Mouse (Mus musculus): ENCODE results near the gene Plekho2. TPM values are rescaled to one million over a fixed set of nuclear protein-coding genes. Genes with fewer than 3 reads are reported as not detected.

Plekho2 gene
- total RNA-seq, 2 experiments from 2014 or later: 13.3 to 15.3 TPM

- intact Hi-C loops (cut with DNase I): no loop called here
- no peak for DNase-seq
Observed at GRCm38 (mm10) chr9:65558806-65559205, 21.0 kb downstream of the Plekho2 start.

- no peak for DNase-seq
- intact Hi-C loops (cut with DNase I): no loop called here
Observed at GRCm38 (mm10) chr9:65556979-65557378, 22.9 kb downstream of the Plekho2 start.

- DNase-seq: no peak
- intact Hi-C loops (cut with DNase I): no loop called here
Observed at GRCm38 (mm10) chr9:65556349-65556748, 23.5 kb downstream of the Plekho2 start.

- DNase-seq: no peak
- intact Hi-C loops (cut with DNase I): no loop called here
Observed at GRCm38 (mm10) chr9:65555621-65556020, 24.2 kb downstream of the Plekho2 start.

- intact Hi-C loops (cut with DNase I): no loop called here
- no peak for DNase-seq
Observed at GRCm38 (mm10) chr9:65555001-65555405, 24.8 kb downstream of the Plekho2 start.

GRCm38 (mm10) chr9:65552711-65553110 is 27.1 kb downstream of the Plekho2 start:
- no peak for DNase-seq
- intact Hi-C loops (cut with DNase I): loop anchor here (2.0 kb wide), 1 partner anchor 26 kb away; no protein-coding TSS in a partner anchor

GRCm38 (mm10) chr9:65552141-65552540 is 27.7 kb downstream of the Plekho2 start:
- DNase-seq: no peak
- intact Hi-C loops (cut with DNase I): loop anchor here (2.0 kb wide), 1 partner anchor 27 kb away; no protein-coding TSS in a partner anchor

GRCm38 (mm10) chr9:65551035-65551434 is 28.8 kb downstream of the Plekho2 start:
- intact Hi-C loops (cut with DNase I): no loop called here
- DNase-seq: peak; percentile 75 to 79

GRCm38 (mm10) chr9:65550079-65550831 is 29.6 kb downstream of the Plekho2 start:
- intact Hi-C loops (cut with DNase I): no loop called here
- DNase-seq: no peak

- no peak for DNase-seq
- intact Hi-C loops (cut with DNase I): no loop called here
Observed at GRCm38 (mm10) chr9:65549643-65550042, 30.2 kb downstream of the Plekho2 start.

- intact Hi-C loops (cut with DNase I): no loop called here
- DNase-seq: no peak
Observed at GRCm38 (mm10) chr9:65549139-65549538, 30.7 kb downstream of the Plekho2 start.

- DNase-seq: no peak
- intact Hi-C loops (cut with DNase I): no loop called here
Observed at GRCm38 (mm10) chr9:65548311-65548710, 31.5 kb downstream of the Plekho2 start.

- intact Hi-C loops (cut with DNase I): no loop called here
Observed at GRCm38 (mm10) chr9:65547844-65548243, 32.0 kb downstream of the Plekho2 start.

GRCm38 (mm10) chr9:65547111-65547510 is 32.7 kb downstream of the Plekho2 start:
- DNase-seq: no peak
- intact Hi-C loops (cut with DNase I): no loop called here

More at GRCm38 (mm10) chr9:65547844-65548243, 32.0 kb downstream of the Plekho2 start:
- no peak for DNase-seq

GRCm38 (mm10) chr9:65546413-65546695 is 33.5 kb downstream of the Plekho2 start:
- no peak for DNase-seq
- intact Hi-C loops (cut with DNase I): no loop called here

GRCm38 (mm10) chr9:65545635-65546412 is 34.0 kb downstream of the Plekho2 start:
- intact Hi-C loops (cut with DNase I): no loop called here
- peak in 1 of 2 experiments; percentile 25 for DNase-seq

- intact Hi-C loops (cut with DNase I): no loop called here
- DNase-seq: no peak
Observed at GRCm38 (mm10) chr9:65542111-65542524, 37.7 kb downstream of the Plekho2 start.

GRCm38 (mm10) chr9:65541126-65542068 is 38.4 kb downstream of the Plekho2 start:
- peak; percentile 59 to 63 for DNase-seq
- intact Hi-C loops (cut with DNase I): no loop called here

- intact Hi-C loops (cut with DNase I): no loop called here
- DNase-seq: no peak
Observed at GRCm38 (mm10) chr9:65539697-65540096, 40.1 kb downstream of the Plekho2 start.

GRCm38 (mm10) chr9:65537901-65538630 is 41.8 kb downstream of the Plekho2 start:
- DNase-seq: peak in 1 of 2 experiments; percentile 40
- intact Hi-C loops (cut with DNase I): no loop called here

Data from heart, postnatal 36 days (tissue).